ENCODE assay signal across 8 mouse cellular contexts in genomic region chr11:34073776-34074175, GRCm38 (mm10). TPM values are rescaled to one million over a fixed set of nuclear protein-coding genes. Genes with fewer than 3 reads are reported as not detected.
DNase-seq lines count a peak whose midpoint lies in the region; ATAC-seq and TF ChIP-seq lines count a peak whose summit lies in the region.

No protein-coding gene starts in this region.

- H3K36me3 ChIP-seq in forebrain, postnatal 0 days (ENCODE audit: insufficient read depth) = no peaks in the 10 kb centered on the region
- H3K36me3 ChIP-seq in hindbrain, embryonic 12.5 days = no peaks in the 10 kb centered on the region
- H3K36me3 ChIP-seq in midbrain, embryonic 15.5 days (replicated peaks) = no peaks in the 10 kb centered on the region

- peak; percentile 41 for DNase-seq in kidney, adult 18-20 months
- DNase-seq in kidney, adult 11 months = no peak
- DNase-seq in forebrain, postnatal 0 days = peak; percentile 66
- peak; percentile 33 to 46 for DNase-seq in left cerebral cortex, postnatal 36 days (ENCODE audit: low spot score in 2 of 2)
- DNase-seq in spleen, postnatal 10 days (ENCODE audit: low spot score in 2 of 2) = peak; percentile 23 to 70

- 13% methylated on average over 15 of the region's 15 CpGs for WGBS in forebrain, postnatal 0 days
- 13% methylated on average over 15 of the region's 15 CpGs for WGBS in hindbrain, embryonic 12.5 days
- WGBS in midbrain, embryonic 15.5 days = 12% methylated on average over 15 of the region's 15 CpGs

- peaks cover 10% of the 10 kb centered on the region; the same call in 1 of the 2 replicates for H3K27me3 ChIP-seq in forebrain, postnatal 0 days (ENCODE audit: insufficient read depth, low read length)
- no peaks in the 10 kb centered on the region for H3K27me3 ChIP-seq in hindbrain, embryonic 12.5 days
- H3K27me3 ChIP-seq in midbrain, embryonic 15.5 days (replicated peaks) = 0 out of 2 replicates have a peak, but pooled peaks cover 5% of the 10 kb centered on the region

- H3K9me3 ChIP-seq in forebrain, postnatal 0 days (ENCODE audit: low read length) = no peaks in the 10 kb centered on the region
- no peaks in the 10 kb centered on the region for H3K9me3 ChIP-seq in hindbrain, embryonic 12.5 days (replicated peaks)
- no peaks in the 10 kb centered on the region for H3K9me3 ChIP-seq in midbrain, embryonic 15.5 days

- H3K4me3 ChIP-seq in forebrain, postnatal 0 days (ENCODE audit: low read depth, low read length) = no peak overlapping the region
- no peak overlapping the region for H3K4me3 ChIP-seq in hindbrain, embryonic 12.5 days
- H3K4me3 ChIP-seq in midbrain, embryonic 15.5 days = no peak overlapping the region

- no peak overlapping the region for H3K27ac ChIP-seq in forebrain, postnatal 0 days (ENCODE audit: low read depth, low read length)
- no peak overlapping the region for H3K27ac ChIP-seq in hindbrain, embryonic 12.5 days
- no peak overlapping the region for H3K27ac ChIP-seq in midbrain, embryonic 15.5 days

- no peak overlapping the region for H3K9ac ChIP-seq in forebrain, postnatal 0 days
- no peak overlapping the region for H3K9ac ChIP-seq in hindbrain, embryonic 12.5 days
- no peak overlapping the region for H3K9ac ChIP-seq in midbrain, embryonic 15.5 days

- no peak overlapping the region for H3K4me2 ChIP-seq in forebrain, postnatal 0 days (ENCODE audit: low read depth)
- 0 out of 2 replicates have a peak overlapping the region, but pooled peaks have one; percentile 13 for H3K4me2 ChIP-seq in hindbrain, embryonic 12.5 days (replicated peaks)
- H3K4me2 ChIP-seq in midbrain, embryonic 15.5 days = peak overlapping the region; percentile 29; the same call in 1 of the 2 replicates

- intact Hi-C loops in left cerebral cortex, postnatal 36 days (cut with DNase I) = loop anchor here (5.0 kb wide), 1 partner anchor 66 kb away; no protein-coding TSS in a partner anchor

- peak; percentile 79 for TF ChIP-seq CTCF in forebrain, postnatal 0 days (IDR thresholded peaks at IDR 0.05; ENCODE audit: low read depth)

- no peaks in the 10 kb centered on the region for H3K4me1 ChIP-seq in forebrain, postnatal 0 days (ENCODE audit: insufficient read depth)
- 0 out of 2 replicates have a peak, but pooled peaks cover 4% of the 10 kb centered on the region for H3K4me1 ChIP-seq in hindbrain, embryonic 12.5 days
- no peaks in the 10 kb centered on the region; the same call in 1 of the 2 replicates for H3K4me1 ChIP-seq in midbrain, embryonic 15.5 days

- peak; percentile 36; the same call in 1 of the 2 replicates for ATAC-seq in cerebellum, adult (ENCODE audit: insufficient number of reproducible peaks, low FRiP score, low TSS enrichment)
- ATAC-seq in forebrain, postnatal 0 days = peak; percentile 53; the same call in 1 of the 2 replicates
- no peak for ATAC-seq in hindbrain, embryonic 12.5 days (ENCODE audit: low FRiP score)
- ATAC-seq in midbrain, embryonic 15.5 days (replicated peaks) = 0 out of 2 replicates have a peak, but pooled peaks have one; percentile 33

RNA-seq across cellular contexts. Expression of gene 4930469K13Rik, which starts 24.6 kb away (rescaled TPM):
- not detected in 2 replicates for total RNA-seq in forebrain, postnatal 0 days (2014; rRNA removed)
- not detected in 2 replicates for polyA plus RNA-seq in forebrain, postnatal 0 days (2015; fragmentation: Nextera tagmentation; extraction: Ambion mirVana)
- polyA plus RNA-seq in hindbrain, embryonic 12.5 days (2016; fragmentation: Nextera tagmentation; extraction: Ambion mirVana) = 4.0 and 9.8 TPM in 2 replicates
- not detected for total RNA-seq in left cerebral cortex, postnatal 36 days (2021)
- not detected in 2 replicates for polyA plus RNA-seq in midbrain, embryonic 15.5 days (2015; fragmentation: Nextera tagmentation; extraction: Ambion mirVana)

RNA-seq across cellular contexts. Expression of gene Lcp2, which starts 27.1 kb away (rescaled TPM):
- 3.5 and 4.4 TPM in 2 replicates for total RNA-seq in forebrain, postnatal 0 days (2014; rRNA removed)
- polyA plus RNA-seq in forebrain, postnatal 0 days (2015; fragmentation: Nextera tagmentation; extraction: Ambion mirVana) = 1.7 and 3.6 TPM in 2 replicates
- polyA plus RNA-seq in hindbrain, embryonic 12.5 days (2016; fragmentation: Nextera tagmentation; extraction: Ambion mirVana) = 1.8 TPM in 2 replicates
- total RNA-seq in left cerebral cortex, postnatal 36 days (2021) = 1 to 10 TPM; 2.4 to 3.5 TPM
- 2.6 and 4.0 TPM in 2 replicates for polyA plus RNA-seq in midbrain, embryonic 15.5 days (2015; fragmentation: Nextera tagmentation; extraction: Ambion mirVana)
